Mouse (Mus musculus): ENCODE measurements at regions not wholly inside any gene's neighbourhood (a gene's known extent, or its start where the extent isn't known, plus 50 kb on each side); places are given as distances from the start of the nearest gene placed in this dataset.

DNA sequence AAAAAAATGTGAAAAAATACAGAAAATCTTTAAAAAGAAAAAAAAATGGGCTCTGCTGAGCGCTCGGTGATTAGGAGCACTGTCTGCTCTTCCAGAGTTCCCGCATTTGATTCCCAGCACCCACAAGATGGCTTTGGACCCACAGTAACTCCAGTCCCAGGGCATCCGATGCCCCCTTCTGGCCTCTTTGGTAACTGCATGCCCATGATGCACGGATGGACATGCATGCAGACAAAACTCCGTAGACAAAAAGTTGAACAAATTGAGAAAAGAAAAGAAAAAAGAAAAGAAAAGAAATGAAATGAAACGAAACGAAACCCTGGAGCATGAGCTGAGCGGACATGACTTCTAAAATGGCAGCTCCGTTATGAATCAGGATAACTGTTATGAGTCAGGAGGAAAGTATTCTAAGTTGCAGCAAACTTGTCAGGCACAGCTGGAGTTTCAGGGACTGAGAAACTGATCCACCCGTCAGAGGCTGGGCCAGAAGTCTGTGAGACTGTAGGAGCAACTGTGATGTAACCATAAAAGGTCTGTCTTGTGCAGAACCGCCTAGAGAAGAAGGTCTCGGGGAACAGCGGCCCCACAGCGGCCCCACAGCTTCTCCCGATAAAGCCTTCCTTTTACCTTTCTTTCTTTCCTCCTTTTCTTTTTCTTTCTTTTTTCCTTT lies 102.3 kb upstream of the Ubr2 start:
- TF ChIP-seq POLR2A (IDR thresholded peaks at IDR 0.05; ENCODE audit: control insufficient read depth, extremely low read depth, insufficient read depth, low read length, poor library complexity) = no peak
- TF ChIP-seq CTCF (IDR thresholded peaks at IDR 0.05; ENCODE audit: borderline replicate concordance, control insufficient read depth, extremely low read depth, insufficient read depth, low read length, poor library complexity) = 0 out of 2 replicates have a peak, but pooled peaks have one; percentile 27

Measured in thymus, adult 2 months (tissue).